Mouse (Mus musculus) stomach, postnatal 0 days (tissue): ENCODE data around the gene Tceal9. TPM values are rescaled to one million over a fixed set of nuclear protein-coding genes. Genes with fewer than 3 reads are reported as not detected.
"Not testable (repeated sequence)": the region's sequence is repeated elsewhere in the genome, so short reads cannot be mapped to it uniquely, and the experiment has no call there.

ENCODE experiments used
- ATAC-seq: fragments of 200-750 bp; cut with Nextera tagmentation; 2 replicates; pipeline ENCODE4 v1.8.0; 2017; ENCODE audit not compliant: low FRiP score, low TSS enrichment
- DNase-seq: peaks from one replicate; pipeline ENCODE4 v3.0.0-alpha.2; 2016; ENCODE audit warnings: low spot score
- H3K27ac ChIP-seq: fragments of 300-500 bp; sonication (generic); replicated peaks from 2 replicates; pipeline ENCODE4 v1.5.1; 2014; ENCODE audit warnings: mild to moderate bottlenecking, control low read depth
- H3K27me3 ChIP-seq: fragments of 300-500 bp; sonication (generic); 2 replicates; pipeline ENCODE4 v1.6.1; 2014; ENCODE audit warnings: low read length; ENCODE audit not compliant: control insufficient read depth, insufficient read depth
- H3K36me3 ChIP-seq: fragments of 300-500 bp; sonication (generic); 2 replicates; pipeline ENCODE4 v1.6.1; 2014; ENCODE audit warnings: low read length, mixed read lengths; ENCODE audit not compliant: control insufficient read depth, insufficient read depth
- H3K4me1 ChIP-seq: fragments of 300-500 bp; sonication (generic); replicated peaks from 2 replicates; pipeline ENCODE4 v1.6.1; 2014; ENCODE audit warnings: antibody characterized with exemption; ENCODE audit not compliant: control insufficient read depth, insufficient read depth
- H3K4me2 ChIP-seq: fragments of 300-500 bp; sonication (generic); replicated peaks from 2 replicates; pipeline ENCODE4 v1.6.1; 2014; ENCODE audit warnings: low read depth, mild to moderate bottlenecking, control low read depth, moderate library complexity
- H3K4me3 ChIP-seq: fragments of 300-500 bp; sonication (generic); 2 replicates; pipeline ENCODE4 v1.5.1; 2014; ENCODE audit warnings: low read depth, low read length, control low read depth
- H3K9ac ChIP-seq: fragments of 300-500 bp; sonication (generic); 2 replicates; pipeline ENCODE4 v1.6.1; 2014; ENCODE audit warnings: mild to moderate bottlenecking, low read length, control low read depth, mixed read lengths
- H3K9me3 ChIP-seq: fragments of 300-500 bp; sonication (generic); 2 replicates; pipeline ENCODE4 v1.6.1; 2016; ENCODE audit warnings: low read length; ENCODE audit not compliant: control insufficient read depth
- CTCF ChIP-seq: IDR thresholded peaks from 2 replicates; pipeline ENCODE4 v1.5.1; 2016; ENCODE audit warnings: antibody characterized with exemption, low read depth, mild to moderate bottlenecking, moderate library complexity
- EP300 ChIP-seq: optimal IDR thresholded peaks from 2 replicates; pipeline ENCODE3; 2016; ENCODE audit warnings: antibody characterized with exemption
- WGBS: fragments of 180-500 bp; shearing (Covaris S2); extraction: QIAGEN DNeasy Blood & Tissue Kit; methylation state at CpG from one replicate; pipeline ENCODE4 v1.1.7; 2014; 5-methylcytosine and 5-hydroxymethylcytosine counted together
- polyA plus RNA-seq: library from polyadenylated mRNA; unstranded; fragments of >200 nt; fragmentation: Nextera tagmentation; extraction: Ambion mirVana; gene quantifications from 2 replicates; pipeline ENCODE4 v1.2.1, GENCODE M21; 2015

The Tceal9 gene
- polyA plus RNA-seq, 1 experiment from 2014 or later = 344 TPM

DNA sequence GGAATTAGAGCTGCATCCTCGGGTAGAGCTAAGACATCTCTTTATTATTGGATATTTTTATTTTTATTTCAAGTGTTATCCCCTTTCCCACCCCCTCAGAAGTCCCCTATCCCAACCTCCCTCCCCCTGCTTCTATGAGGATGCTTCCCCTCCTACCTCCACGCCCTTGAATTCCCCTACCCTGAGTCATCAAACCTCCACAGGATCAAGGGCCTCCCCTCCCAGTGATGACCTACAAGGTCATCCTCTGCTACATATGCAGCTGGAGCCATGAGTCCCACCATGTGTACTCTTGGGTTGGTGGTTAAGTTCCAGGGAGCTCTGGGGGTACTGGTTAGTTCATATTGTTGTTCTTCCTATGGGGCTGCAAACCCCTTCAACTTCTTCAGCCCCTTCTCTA lies 31.5 kb upstream of the Tceal9 start:
- TF ChIP-seq EP300 (no peak), CTCF (no peak)
- H3K9me3 ChIP-seq = no peaks in the 10 kb centered on the region
- WGBS = 65% methylated on average over 2 of the region's 2 CpGs
- no peak overlapping the region for H3K27ac ChIP-seq
- no peak overlapping the region for H3K4me3 ChIP-seq
- H3K27me3 ChIP-seq = no peaks in the 10 kb centered on the region
- DNase-seq (no peak), ATAC-seq (no peak)
- no peaks in the 10 kb centered on the region for H3K4me1 ChIP-seq
- H3K36me3 ChIP-seq = no peaks in the 10 kb centered on the region
- no peak overlapping the region for H3K9ac ChIP-seq
- no peak overlapping the region for H3K4me2 ChIP-seq

- not testable (repeated sequence) for H3K9me3 ChIP-seq, H3K4me3 ChIP-seq, H3K9ac ChIP-seq, H3K4me1 ChIP-seq, H3K27ac ChIP-seq, H3K36me3 ChIP-seq, DNase-seq, H3K27me3 ChIP-seq
- 0 out of 2 replicates have a peak within 1 kb of the TSS, but pooled peaks have one; percentile 23 for H3K4me2 ChIP-seq
- peak; percentile 71; the same call in 1 of the 2 replicates for ATAC-seq
- WGBS = 29% methylated on average over 7 of the region's 67 CpGs
Observed at GRCm38 (mm10) chrX:136214729-136215677, 29.9 kb upstream of the Tceal9 start, which contains the start of the genes Tceal7 and Bex1. Tceal7 (plus strand) TSS chrX:136214779. Bex1 (minus strand) TSS chrX:136215513.

DNA sequence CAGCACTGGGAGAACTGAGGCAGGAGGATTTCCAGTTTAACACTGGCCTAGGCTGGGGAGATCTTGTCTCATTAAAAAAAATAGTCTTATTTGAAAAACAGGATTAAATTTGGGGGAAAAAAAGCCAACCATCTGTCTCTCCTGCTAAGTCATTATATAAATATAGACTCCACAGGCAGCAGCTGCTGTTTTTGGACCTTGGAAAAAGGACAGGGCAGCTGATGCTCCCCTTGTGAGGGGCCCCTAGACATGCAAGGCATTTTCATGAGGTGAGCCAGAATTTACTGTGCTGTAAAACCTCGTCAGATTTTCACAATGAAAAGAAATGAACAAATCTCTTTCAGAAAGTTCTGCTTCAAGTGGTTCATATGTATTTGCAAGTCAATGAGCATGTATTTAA lies 28.6 kb upstream of the Tceal9 start:
- no peaks in the 10 kb centered on the region for H3K36me3 ChIP-seq
- no peak overlapping the region for H3K4me2 ChIP-seq
- no peak overlapping the region for H3K9ac ChIP-seq
- no peak for ATAC-seq
- H3K4me1 ChIP-seq = no peaks in the 10 kb centered on the region
- no peak overlapping the region for H3K4me3 ChIP-seq
- H3K9me3 ChIP-seq = no peaks in the 10 kb centered on the region
- H3K27ac ChIP-seq = no peak overlapping the region
- no peak for DNase-seq
- WGBS = 28% methylated on average over 1 of the region's 1 CpGs
- H3K27me3 ChIP-seq = no peaks in the 10 kb centered on the region
- TF ChIP-seq CTCF = no peak
- no peak for TF ChIP-seq EP300

DNA sequence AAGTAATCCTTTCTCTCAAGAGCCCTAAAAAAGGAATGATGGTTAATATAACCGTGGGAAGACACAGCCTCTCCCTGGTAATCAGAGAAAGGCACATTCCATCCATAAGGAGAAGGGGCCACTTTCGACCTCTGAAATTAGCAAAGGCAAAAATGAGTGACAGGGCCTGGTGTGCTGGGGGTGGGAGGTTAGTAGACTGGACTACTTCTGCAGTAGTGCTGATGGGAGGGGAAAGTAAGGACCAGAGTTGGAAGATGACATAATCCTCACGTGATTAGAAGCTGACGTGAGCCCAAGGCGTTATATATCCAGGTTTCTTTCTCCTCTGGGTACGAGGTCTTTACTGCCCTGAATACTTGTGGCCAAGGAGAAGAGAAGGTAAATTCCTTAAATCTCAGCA lies 21.2 kb upstream of the Tceal9 start:
- DNase-seq = no peak
- H3K9me3 ChIP-seq = no peaks in the 10 kb centered on the region
- WGBS = 67% methylated on average over 6 of the region's 6 CpGs

GRCm38 (mm10) chrX:136227768-136228167 lies 17.1 kb upstream of the Tceal9 start:
- 47% methylated on average over 5 of the region's 5 CpGs for WGBS
- H3K36me3 ChIP-seq = no peaks in the 10 kb centered on the region
- no peaks in the 10 kb centered on the region for H3K27me3 ChIP-seq
- DNase-seq (no peak), ATAC-seq (no peak)
- no peaks in the 10 kb centered on the region for H3K4me1 ChIP-seq
- TF ChIP-seq CTCF (no peak), EP300 (no peak)
- H3K9me3 ChIP-seq = no peaks in the 10 kb centered on the region
- no peak overlapping the region for H3K27ac ChIP-seq
- no peak overlapping the region for H3K4me2 ChIP-seq
- no peak overlapping the region for H3K4me3 ChIP-seq
- H3K9ac ChIP-seq = no peak overlapping the region

More for the DNA sequence above, 21.2 kb upstream of the Tceal9 start:
- H3K27ac ChIP-seq = no peak overlapping the region
- ATAC-seq = no peak
- TF ChIP-seq EP300 (no peak), CTCF (no peak)
- H3K4me1 ChIP-seq = no peaks in the 10 kb centered on the region
- H3K9ac ChIP-seq = no peak overlapping the region
- H3K4me2 ChIP-seq = no peak overlapping the region
- H3K36me3 ChIP-seq = no peaks in the 10 kb centered on the region
- H3K4me3 ChIP-seq = no peak overlapping the region
- H3K27me3 ChIP-seq = no peaks in the 10 kb centered on the region

- Histone ChIP-seq H3K4me1 (no peaks in the 10 kb centered on the region), H3K27me3 (no peaks in the 10 kb centered on the region), H3K9me3 (no peaks in the 10 kb centered on the region), H3K4me3 (no peak overlapping the region), H3K36me3 (no peaks in the 10 kb centered on the region), H3K4me2 (no peak overlapping the region), H3K27ac (no peak overlapping the region), H3K9ac (no peak overlapping the region)
- DNase-seq = peak; percentile 27
- ATAC-seq = no peak
- TF ChIP-seq CTCF = peak; percentile 69
- TF ChIP-seq EP300 = no peak
- 51% methylated on average over 3 of the region's 3 CpGs for WGBS
Observed at GRCm38 (mm10) chrX:136238118-136238517, 6.8 kb upstream of the Tceal9 start.
